Mouse (Mus musculus) heart, adult 2 months (tissue): ENCODE results near the gene Mphosph9.
A peak's percentile ranks its signal among the peaks of the same experiment; 100 is the strongest.

Experiments
- CTCF ChIP-seq: fragments of 200-600 bp; IDR thresholded peaks from 2 replicates; pipeline ENCODE4 v1.8.1; 2022; ENCODE audit warnings: antibody characterized with exemption, mild to moderate bottlenecking, moderate library complexity
- EP300 ChIP-seq: fragments of 200-500 bp; IDR thresholded peaks from 2 replicates; pipeline ENCODE4 v1.6.1; 2011; ENCODE audit warnings: low read depth, low read length, control low read depth; ENCODE audit not compliant: insufficient read depth
- POLR2A ChIP-seq: fragments of 200-500 bp; IDR thresholded peaks from 2 replicates; pipeline ENCODE4 v1.6.1; 2011; ENCODE audit warnings: mild to moderate bottlenecking, low read depth, low read length, control low read depth; ENCODE audit not compliant: insufficient read depth

GRCm38 (mm10) chr5:124247986-124248626, 79.7 kb downstream of the Mphosph9 start:
- TF ChIP-seq CTCF (no peak), POLR2A (peak; percentile 78), EP300 (peak; percentile 77; the same call in 1 of the 2 replicates)
